Mouse (Mus musculus) lung, adult 18-20 months (tissue): ENCODE results near the gene Coq7.

Experiments used
- DNase-seq, 2 experiments: peaks; one replicate each; pipeline ENCODE4 v3.0.0; 2022; ENCODE audit warnings: mixed read lengths in 2 of 2

Coq7 gene

GRCm38 (mm10) chr7:118494892-118495579, 38.1 kb downstream of the Coq7 start:
- no peak for DNase-seq

- DNase-seq, result peak; percentile 46 to 78
These were observed 39.3 kb downstream of the Coq7 start for GRCm38 (mm10) chr7:118493892-118494291.

- DNase-seq, result peak; percentile 90 to 93
These were observed 41.6 kb downstream of the Coq7 start, which contains the start of gene Itpripl2 for GRCm38 (mm10) chr7:118491431-118492147. TSS of gene Itpripl2 (minus strand) at chr7:118491975.

GRCm38 (mm10) chr7:118490666-118491430, 42.3 kb downstream of the Coq7 start:
- peak; percentile 46 to 57 for DNase-seq

GRCm38 (mm10) chr7:118489706-118490665, 43.2 kb downstream of the Coq7 start:
- no peak for DNase-seq

GRCm38 (mm10) chr7:118488060-118488664, 45.0 kb downstream of the Coq7 start:
- no peak for DNase-seq

- DNase-seq, result no peak
These were observed 46.2 kb downstream of the Coq7 start for GRCm38 (mm10) chr7:118486917-118487316.

GRCm38 (mm10) chr7:118483996-118484395, 49.2 kb downstream of the Coq7 start:
- DNase-seq, result no peak

GRCm38 (mm10) chr7:118482001-118482400, 51.2 kb downstream of the Coq7 start:
- DNase-seq, result no peak

- DNase-seq, result no peak
These were observed 51.9 kb downstream of the Coq7 start for GRCm38 (mm10) chr7:118481047-118481810.

GRCm38 (mm10) chr7:118480160-118480709, 52.9 kb downstream of the Coq7 start:
- no peak for DNase-seq

- peak; percentile 54 to 56 for DNase-seq
These were observed 54.3 kb downstream of the Coq7 start for GRCm38 (mm10) chr7:118478835-118479312.

GRCm38 (mm10) chr7:118476428-118476827, 56.7 kb downstream of the Coq7 start:
- DNase-seq, result no peak

- DNase-seq, result no peak
These were observed 58.0 kb downstream of the Coq7 start for GRCm38 (mm10) chr7:118475008-118475705.

- DNase-seq, result no peak
These were observed 60.3 kb downstream of the Coq7 start for GRCm38 (mm10) chr7:118472886-118473285.

- no peak for DNase-seq
These were observed 65.1 kb downstream of the Coq7 start for GRCm38 (mm10) chr7:118468060-118468459.

GRCm38 (mm10) chr7:118464432-118464831, 68.7 kb downstream of the Coq7 start:
- DNase-seq, result peak in 1 of 2 experiments; percentile 67

- DNase-seq, result peak in 1 of 2 experiments; percentile 58
These were observed 70.1 kb downstream of the Coq7 start for GRCm38 (mm10) chr7:118462818-118463762.
